Mouse (Mus musculus) kidney, adult 11 months (tissue): Measurements from ENCODE around the gene Mgat4d.
"Not testable (repeated sequence)": the region's sequence is repeated elsewhere in the genome, so short reads cannot be mapped to it uniquely, and the experiment has no call there.

Experiments used
- DNase-seq: peaks from one replicate; pipeline ENCODE4 v3.0.0; 2022

Gene Mgat4d

GRCm38 (mm10) chr8:83392521-83392920 is 44.2 kb downstream of the Mgat4d start:
- DNase-seq: no peak

GRCm38 (mm10) chr8:83394325-83394724 is 46.1 kb downstream of the Mgat4d start:
- DNase-seq: no peak

- no peak for DNase-seq
These were observed 48.4 kb downstream of the Mgat4d start for GRCm38 (mm10) chr8:83396680-83397079.

- DNase-seq: no peak
These were observed 49.5 kb downstream of the Mgat4d start for GRCm38 (mm10) chr8:83397726-83398125.

GRCm38 (mm10) chr8:83405548-83405947 is 57.3 kb downstream of the Mgat4d start:
- DNase-seq: no peak

GRCm38 (mm10) chr8:83406836-83407235 is 58.6 kb downstream of the Mgat4d start:
- no peak for DNase-seq

GRCm38 (mm10) chr8:83408496-83408895 is 60.2 kb downstream of the Mgat4d start:
- DNase-seq: no peak

- no peak for DNase-seq
These were observed 68.6 kb downstream of the Mgat4d start for GRCm38 (mm10) chr8:83416878-83417277.

GRCm38 (mm10) chr8:83417970-83418369 is 69.7 kb downstream of the Mgat4d start:
- no peak for DNase-seq

- DNase-seq: no peak
These were observed 70.7 kb downstream of the Mgat4d start for GRCm38 (mm10) chr8:83418805-83419516.

GRCm38 (mm10) chr8:83421354-83421753 is 73.1 kb downstream of the Mgat4d start:
- DNase-seq: peak; percentile 30

- DNase-seq: peak; percentile 61
These were observed 75.0 kb downstream of the Mgat4d start for GRCm38 (mm10) chr8:83423032-83423825.

GRCm38 (mm10) chr8:83425202-83425601 is 76.9 kb downstream of the Mgat4d start:
- DNase-seq: no peak

GRCm38 (mm10) chr8:83426104-83426759 is 78.0 kb downstream of the Mgat4d start:
- peak; percentile 9 for DNase-seq

GRCm38 (mm10) chr8:83426949-83427348 is 78.7 kb downstream of the Mgat4d start:
- DNase-seq: no peak

- DNase-seq: not testable (repeated sequence)
These were observed 80.3 kb downstream of the Mgat4d start for GRCm38 (mm10) chr8:83428621-83429020.

- DNase-seq: no peak
These were observed 80.8 kb downstream of the Mgat4d start for GRCm38 (mm10) chr8:83429071-83429524.
